Mouse (Mus musculus) frontal cortex, postnatal 14 days (tissue): ENCODE results near the gene Tm9sf2.
A peak's percentile ranks its signal among the peaks of the same experiment; 100 is the strongest.
"Not testable (repeated sequence)": the region's sequence is repeated elsewhere in the genome, so short reads cannot be mapped to it uniquely, and the experiment has no call there.

ENCODE experiments used
- DNase-seq, 2 experiments: peaks; one replicate each; pipeline ENCODE4 v3.0.0; 2022; ENCODE audit warnings: low spot score in 2 of 2

Tm9sf2 gene

DNA sequence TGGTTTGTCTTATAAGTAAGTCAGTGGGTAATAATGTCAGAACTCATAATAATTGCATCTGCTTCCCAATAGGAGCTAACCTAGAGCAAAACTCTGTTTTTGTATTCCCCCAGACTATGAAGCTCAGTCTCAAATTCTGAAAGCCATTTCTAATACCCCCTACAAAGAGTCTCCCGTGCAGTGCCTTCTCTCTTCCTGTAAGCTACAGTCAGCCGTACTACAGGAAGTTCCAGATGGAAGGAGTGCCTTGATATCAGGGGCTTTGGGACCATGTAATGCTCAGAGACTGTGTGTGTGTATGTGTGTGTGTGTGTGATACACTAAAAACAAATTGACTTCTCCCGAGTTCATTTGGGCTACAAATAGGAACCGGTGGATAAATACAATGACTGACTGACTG lies 7.3 kb upstream of the Tm9sf2 start:
- DNase-seq, result no peak

DNA sequence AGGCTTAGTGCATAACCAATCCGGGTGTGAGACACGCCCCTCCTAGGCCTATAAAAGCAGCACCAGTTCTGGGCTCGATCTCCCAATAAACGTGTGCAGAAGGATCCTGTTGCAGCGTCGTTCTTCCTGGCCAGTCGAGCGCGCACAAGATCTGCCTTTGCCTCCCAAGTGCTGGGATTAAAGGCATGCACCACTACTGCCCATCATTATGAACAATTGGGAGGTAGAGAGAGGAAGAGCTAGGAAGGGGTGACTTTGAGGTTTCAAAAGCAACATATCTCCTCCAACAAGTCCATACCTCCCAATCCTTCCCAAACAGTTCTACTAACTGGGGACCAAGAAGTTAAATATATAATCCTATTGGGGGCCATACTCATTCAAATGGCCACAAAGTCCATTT lies 4.9 kb upstream of the Tm9sf2 start:
- DNase-seq, result not testable (repeated sequence)

DNA sequence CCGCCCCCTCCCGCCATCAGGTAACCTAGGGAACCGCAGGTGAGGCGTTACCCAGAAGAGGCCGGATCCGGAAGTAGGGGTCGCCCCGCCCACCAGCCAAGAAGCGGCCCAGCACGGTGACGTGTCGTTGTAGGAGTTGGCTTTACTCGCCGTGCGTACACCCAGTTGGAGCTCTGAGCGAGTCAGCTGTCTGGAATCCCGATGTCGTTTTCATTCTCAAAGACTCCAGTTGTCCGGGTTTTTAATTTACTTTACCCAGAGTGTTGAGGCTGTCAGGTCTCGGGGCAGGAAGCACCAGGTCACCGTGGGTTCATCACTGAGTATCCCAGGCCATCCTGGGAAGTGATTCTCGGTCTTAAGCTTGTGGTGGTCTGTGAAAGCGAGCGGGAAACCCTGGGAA lies 2.0 kb upstream of the Tm9sf2 start:
- DNase-seq, result peak; percentile 86 to 90

DNA sequence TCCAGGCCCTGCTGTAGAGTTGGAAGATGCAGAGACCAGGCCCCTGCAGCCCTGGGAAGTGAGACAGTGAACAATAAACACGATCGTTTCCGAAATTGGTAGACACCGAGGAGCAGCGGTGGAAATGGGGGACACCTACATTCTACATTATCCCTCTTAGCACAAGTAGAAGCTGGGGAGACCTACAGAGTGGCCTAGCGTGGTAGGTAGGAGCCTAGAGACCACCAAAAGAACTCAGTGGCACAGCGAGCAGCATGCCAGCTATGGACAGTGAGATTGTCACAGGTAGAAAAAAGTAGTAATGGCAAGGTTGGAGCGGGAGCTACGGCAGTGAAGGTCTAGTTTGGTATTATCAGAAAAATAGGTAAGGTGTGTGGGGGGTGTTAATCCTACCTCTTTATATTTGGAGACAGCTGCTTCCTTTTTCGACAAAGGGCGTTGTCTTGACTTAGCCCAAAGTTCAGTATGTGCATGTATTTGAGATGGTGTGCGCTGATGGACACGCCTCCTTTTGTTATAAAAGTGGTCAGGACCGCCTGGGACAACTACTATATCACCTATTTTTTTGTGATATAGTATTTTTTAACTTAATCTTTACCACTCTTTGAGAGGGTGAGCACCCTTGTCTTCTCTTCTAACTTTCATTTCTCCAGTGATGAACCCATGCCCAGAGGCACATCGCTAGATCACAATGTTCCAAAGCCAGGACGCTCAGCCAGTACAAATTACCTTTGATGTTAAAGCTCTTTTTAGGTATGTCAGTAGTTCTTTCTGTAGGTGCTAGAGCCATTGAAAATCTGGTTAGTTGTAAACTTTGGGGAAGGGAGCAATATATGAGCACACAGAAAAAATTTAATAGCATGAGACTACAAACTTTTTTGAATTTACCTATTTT lies 1.2 kb upstream of the Tm9sf2 start:
- no peak for DNase-seq

DNA sequence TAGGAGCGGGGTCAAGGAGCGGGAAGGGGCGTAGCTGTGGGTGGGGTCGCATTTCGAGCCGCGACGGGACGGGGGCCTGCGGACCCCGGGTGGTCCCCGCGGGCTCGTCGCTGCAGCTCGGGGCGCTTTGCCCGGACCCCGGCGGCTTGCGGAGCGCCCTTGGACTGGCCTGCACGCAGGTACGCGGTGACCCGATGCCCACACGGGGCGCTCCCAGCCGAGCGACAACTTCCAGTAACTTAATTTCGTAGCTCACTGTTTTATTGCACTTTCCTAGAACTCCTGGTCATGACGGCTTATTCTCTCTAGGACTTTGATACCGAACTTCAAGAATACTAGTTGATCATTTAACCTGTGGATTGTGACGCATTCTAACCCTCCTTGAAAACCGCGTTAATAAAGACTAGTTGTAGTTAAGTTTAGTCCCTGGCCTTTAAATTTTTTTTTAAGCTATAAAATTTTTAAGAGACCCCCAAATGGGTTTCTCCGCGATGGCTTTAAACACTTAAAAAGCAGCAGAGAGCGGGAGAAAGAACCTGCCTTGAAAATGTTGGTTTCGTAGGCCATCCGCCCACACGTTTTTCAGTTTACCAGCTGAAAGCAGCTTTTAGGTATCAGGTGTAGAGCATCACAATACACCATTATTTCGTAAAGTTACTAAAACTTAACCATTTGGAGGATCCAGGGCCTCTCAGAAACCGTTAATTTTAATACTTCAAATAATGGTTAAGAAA lies 810 bp downstream of the Tm9sf2 start:
- DNase-seq, result peak in 1 of 2 experiments; percentile 11

DNA sequence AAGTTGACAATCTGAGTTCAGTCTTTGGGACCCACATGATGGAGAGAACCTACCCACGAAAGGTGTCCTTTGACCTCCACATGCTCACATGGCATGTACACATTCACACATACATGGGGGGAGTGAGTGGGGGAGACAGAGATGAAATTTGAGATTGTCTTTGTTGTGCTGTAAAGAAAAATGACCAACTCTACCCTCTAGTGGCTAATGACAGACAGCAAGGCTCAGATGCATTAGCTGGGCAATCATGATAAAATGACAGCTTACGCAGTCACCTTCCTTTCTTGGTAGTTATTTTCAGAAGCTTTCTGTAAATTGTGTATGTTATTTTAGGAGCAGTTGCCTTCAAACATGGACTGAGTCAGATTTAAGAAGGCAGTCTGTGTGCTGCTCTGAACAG lies 4.8 kb downstream of the Tm9sf2 start:
- DNase-seq, result no peak

DNA sequence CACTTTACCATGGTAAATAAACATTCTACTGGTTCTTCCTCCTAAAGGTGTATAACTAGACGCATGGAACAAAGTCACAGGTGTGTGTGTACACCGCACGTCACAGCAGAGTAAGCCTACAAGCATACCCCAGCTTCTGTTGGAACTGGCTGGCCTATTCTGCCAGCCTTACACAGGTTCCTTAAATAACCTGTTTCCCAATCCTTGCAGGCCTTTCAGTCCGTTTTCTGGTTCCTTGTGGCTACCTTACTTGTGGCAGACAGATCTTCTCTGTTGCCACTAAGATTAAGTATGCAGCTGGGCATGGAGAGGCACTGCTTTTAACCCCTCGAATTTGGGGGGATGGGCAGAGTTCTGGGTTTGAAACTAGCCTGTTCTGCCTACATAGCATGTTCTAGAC lies 5.5 kb downstream of the Tm9sf2 start:
- no peak for DNase-seq

DNA sequence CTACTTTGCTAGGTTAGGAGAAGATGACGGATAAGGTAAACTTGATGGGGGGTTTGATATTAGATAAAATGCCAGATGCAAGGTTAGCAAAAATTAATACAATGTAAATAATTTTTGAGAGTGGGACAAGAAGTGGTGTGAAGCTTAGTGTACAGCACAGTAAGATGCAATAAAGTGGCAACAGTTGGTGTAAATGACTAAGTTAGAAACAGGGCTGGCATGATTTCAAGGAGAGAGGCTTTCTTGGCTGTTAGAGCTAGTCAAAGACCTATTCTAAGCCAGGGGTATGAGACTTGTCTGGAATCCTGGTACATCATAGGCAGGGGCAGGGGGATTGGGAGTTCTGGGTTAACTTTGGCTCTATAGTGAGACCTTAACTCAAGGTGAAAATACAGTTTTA lies 9.4 kb downstream of the Tm9sf2 start:
- no peak for DNase-seq

DNA sequence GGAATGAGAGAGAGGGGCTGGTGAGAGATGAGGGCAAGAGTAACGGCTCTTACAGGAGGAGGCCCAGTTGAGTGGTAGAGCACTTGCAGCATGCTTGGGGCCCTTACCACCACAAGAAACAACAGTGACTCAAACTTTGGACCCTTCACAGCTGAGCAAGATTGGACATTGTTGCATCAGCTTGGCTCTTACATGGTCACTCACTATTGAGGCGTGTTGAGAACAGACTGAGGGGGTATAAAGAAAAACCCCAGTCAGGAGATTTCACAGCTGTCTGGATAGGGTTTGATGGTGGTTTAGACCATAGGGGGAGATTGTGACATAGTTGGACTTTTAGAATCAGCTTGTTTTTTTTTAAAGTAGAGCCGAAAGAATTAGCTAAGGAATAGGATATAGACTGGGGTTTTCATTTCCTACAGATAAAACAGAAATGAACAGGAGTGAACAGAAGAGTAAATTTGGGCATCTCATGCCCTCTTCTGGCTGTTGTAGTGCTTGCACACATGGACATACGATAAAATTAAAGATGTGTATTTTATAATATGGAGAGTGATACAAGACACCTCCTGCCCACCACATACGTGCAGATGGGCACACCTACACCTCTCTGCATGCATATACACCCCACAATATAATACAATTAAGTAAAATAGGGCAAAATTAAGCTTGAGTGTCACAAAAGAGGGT lies 23.4 kb downstream of the Tm9sf2 start:
- no peak for DNase-seq

DNA sequence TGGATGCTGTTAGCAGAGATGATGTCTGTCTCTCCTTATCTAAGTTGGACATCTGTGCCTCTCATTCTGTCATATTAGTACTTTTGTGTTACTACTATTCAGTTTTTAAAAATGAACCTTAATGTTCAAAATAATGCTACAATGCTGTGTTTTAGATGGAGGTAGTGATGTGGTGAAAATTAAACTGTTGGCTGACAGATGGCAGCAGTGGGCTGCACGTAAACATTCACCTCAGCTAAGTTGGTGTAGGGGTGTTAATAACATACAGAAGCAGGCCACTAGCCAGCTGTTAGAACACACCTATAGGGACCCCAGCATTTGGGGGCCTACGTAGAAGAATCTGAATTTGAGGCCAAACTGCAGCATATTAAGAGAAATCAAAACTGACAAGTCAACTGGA lies 24.8 kb downstream of the Tm9sf2 start:
- no peak for DNase-seq

DNA sequence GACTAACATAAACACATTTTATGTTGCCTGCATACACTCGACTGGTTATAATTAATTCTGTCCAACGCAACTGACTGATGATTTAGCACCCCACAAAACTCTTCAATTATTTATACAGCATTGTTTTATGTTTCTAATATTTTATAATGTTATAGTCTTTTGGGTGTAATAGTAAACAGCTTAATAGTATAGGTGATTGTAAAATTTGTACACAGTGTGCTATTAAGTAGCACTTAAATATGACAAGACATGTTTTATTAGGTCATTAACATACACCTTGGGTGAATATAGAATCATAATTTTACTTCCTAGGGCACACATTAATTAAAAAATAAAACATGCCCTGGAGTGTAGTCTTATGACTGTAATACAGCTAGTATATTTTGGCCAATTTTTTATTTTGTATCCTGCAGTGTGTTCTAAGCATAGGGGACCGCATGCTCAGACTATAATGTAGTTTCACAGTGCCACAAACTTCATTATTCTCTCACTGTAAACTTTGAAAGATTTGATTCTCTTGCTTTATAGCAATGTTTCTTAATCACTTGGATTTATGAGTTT lies 29.6 kb downstream of the Tm9sf2 start:
- DNase-seq, result no peak

DNA sequence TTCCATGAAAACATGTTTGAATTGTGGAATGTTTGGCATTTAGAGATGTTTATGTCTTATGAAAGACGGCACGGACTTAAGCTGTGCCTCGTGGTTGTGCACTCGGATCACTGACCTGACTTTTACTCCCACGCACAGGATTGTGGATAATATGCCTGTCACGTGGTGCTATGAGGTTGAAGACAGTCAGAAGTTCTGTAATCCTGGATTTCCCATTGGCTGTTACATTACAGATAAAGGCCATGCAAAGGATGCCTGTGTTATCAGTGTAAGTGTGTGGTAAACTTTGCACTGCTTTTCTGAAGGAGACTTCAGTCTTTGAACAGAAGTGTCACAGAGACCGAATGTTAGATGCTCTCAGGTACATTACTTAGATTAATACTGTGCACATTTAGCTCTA lies 30.4 kb downstream of the Tm9sf2 start:
- no peak for DNase-seq

DNA sequence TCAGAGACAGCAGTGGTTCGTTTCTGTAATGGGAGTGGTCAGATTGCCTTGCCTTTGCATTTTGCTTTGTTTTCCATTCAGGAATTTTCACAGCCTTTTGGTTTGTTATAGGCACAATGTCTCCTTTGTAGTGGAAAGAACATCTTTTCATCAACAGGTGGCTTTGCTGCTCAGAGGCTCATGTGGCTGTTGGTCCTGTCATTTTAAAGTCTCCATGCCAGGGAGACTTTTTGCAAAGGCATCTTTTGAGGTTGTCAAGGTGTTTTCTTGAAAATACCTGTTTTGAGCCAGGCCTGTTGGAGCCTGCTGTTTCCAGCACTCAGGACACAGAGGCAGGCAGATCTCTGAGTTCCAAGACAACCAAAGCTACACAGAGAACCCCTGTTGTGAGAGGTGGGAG lies 33.3 kb downstream of the Tm9sf2 start:
- no peak for DNase-seq

DNA sequence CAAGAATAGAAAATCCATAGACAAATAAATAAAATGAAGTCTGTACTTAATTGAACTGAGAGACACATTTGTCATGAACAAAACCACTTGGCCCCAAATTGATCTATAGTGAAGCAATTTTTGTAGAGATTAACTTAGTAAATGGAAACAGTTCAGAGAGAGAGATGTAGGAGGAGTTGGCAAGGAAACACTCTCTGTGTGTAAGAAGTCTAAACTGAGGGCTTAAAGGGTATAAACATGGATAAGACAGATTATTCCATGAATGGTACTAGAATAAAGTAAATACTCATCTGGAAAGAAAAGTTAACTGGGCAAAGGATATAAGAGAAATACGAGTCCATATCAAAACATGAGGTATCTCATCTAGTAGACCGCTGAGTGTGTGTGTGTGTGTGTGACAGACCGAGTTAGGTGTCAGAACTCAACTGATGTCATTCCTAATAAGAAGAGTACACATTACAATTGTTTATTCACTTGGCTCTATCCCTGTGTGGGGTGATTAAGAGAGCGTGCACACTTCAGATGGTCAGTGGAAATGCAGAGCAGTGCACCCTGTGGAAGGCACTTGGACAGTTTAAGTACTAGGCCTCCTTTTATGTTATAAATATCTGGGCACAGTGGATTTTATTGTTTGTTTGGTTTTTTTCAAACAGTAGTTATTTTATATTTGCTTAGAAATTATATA lies 36.9 kb downstream of the Tm9sf2 start:
- DNase-seq, result no peak

DNA sequence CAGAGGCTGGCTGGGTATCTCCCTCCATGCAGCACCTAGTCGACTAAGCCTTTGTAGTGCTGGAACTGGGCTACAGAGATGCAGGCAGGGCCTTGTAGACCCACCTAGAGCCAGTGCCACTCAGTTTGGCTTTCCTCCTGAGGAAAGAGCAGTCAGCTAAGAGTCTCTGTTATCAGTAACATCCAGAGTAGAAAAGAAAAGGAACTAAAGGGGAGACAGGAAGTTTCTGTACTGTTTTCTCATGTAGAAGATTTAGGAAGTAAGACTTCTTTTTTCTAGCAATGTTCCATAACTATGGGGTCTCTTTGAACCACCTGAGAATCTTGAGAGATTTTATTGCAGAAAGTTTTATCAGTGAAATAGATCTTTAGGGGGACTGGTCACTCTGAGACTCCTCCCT lies 38.5 kb downstream of the Tm9sf2 start:
- no peak for DNase-seq

DNA sequence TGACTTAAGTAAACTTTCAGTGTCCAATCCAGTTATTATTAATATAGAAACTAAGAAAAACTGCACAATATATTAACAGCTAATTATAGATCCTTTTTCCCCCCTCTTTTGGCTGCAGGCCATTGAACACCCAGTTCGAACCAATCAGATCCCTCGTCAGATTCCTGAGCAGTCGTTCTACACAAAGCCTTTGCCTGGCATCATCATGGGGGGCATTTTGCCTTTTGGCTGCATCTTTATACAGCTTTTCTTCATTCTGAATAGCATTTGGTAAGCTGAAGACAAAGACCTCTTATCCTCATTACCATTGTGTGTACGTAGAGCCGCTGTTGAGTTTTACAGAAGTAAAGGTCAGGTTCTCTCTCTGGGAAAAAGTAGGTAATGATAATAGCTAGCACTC lies 43.8 kb downstream of the Tm9sf2 start:
- DNase-seq, result no peak

DNA sequence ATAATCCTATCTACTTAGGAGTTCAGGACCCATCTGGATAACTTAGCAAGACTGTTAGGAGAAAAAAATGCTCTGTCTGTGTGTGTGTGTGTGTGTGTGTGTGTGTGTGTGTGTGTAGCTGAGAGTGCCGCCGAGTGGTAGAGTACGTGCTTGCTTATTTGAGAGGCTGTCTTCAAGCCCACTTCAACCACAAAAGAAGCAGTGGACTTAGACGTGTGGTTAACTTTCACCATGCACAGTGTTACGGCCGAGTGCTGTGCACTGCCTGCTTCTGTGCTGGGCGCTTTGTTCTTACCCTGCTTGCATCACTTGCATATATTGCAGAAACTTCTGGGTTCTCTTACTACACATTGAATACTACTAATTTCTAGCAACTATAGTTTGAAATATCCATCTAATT lies 50.9 kb downstream of the Tm9sf2 start:
- DNase-seq, result no peak

DNA sequence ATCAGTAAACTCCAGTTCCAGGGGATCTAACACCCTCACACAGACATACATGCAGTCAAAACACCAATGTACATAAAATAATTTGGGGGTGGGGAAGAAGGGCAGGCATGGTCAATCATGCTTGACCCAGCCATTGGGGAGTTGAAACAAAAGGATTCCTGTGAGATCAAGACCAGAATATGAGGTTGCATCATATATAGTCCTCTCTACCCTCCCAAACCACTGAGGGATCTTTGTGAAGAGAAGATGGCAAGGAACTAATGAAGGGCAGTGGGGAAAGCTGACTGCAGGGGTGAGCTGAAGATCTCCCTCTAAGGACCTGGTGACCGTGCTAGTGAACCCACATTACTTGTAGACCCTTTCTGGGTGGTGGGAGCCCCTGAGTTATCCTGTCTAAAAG lies 54.1 kb downstream of the Tm9sf2 start:
- DNase-seq, result no peak

DNA sequence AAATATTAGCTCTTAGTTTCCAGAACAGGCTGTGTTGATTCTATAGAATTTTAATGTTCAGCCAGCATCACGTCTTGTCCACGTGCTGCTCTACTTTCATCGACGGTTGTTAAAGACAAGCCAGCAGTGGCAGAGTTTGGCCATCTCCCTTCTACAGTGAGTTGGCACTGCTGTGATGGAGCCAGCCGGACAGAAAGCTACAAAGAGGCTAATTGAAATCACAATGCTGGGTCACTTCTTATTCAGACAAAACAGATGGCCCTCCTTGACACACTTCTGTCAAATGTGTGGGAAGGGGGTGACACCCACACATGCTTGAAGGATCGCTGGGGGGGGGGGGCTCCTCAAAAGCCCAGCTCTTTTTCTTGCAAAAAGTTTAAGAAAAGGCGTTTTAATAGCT lies 62.1 kb downstream of the Tm9sf2 start:
- DNase-seq, result no peak

DNA sequence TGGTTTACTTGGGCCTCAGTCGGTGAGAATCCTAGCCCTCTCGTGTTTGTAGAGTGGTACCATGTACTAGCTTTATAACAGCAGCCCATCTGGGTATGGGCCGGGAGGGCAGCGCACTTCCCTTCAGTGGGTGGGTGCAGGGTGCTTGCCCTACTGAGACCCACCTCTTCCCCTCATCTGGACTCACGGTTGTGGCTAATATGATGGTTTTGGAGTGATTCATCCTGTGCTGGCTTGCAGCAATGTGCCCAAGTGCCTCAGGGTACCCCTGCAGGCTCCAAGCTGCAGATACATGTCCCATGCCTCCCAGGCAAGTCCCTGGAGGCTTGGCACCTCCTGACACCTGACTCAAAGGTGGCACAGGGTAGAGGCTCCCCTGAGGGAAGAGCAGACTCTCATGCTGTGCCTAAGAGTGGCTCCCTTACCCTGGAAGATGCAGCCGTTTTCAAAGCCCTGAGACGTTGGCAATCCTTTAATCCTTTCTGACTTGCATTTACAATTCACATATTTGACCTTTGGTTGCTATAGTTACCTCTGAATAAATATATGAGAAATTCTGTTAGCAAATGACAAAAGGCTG lies 63.5 kb downstream of the Tm9sf2 start:
- no peak for DNase-seq

DNA sequence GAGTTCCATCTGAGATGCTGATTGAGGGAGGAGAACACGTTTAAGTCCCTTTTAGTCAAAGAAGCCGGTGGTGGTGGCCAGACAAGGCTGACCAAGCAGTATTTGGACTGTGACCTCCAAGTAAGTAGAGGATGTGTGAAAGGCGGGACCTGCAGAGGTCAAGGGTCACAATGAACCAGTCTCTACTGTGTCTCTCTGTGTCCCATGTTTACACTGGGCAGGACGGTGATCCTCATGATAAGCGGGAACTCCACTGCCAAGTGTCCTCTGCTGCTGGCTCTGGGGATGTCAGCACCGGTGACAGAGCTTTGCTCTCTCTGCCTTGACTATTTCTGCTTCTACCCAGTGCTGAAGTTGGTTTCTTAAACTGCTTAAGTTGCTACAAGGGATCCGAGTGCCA lies 64.2 kb downstream of the Tm9sf2 start:
- no peak for DNase-seq
